Mouse (Mus musculus): ENCODE measurements around the gene Map3k5. TPM values are rescaled to one million over a fixed set of nuclear protein-coding genes. Genes with fewer than 3 reads are reported as not detected.
A peak's percentile ranks its signal among the peaks of the same experiment; 100 is the strongest.

The Map3k5 gene
- polyA plus RNA-seq, 1 experiment from 2014 or later: 3.3 TPM

- no peak for ATAC-seq (ENCODE audit: insufficient read depth, low FRiP score, low read depth)
- H3K4me2 ChIP-seq: no peak overlapping the region
- no peaks in the 10 kb centered on the region for H3K9me3 ChIP-seq
- no peak overlapping the region for H3K9ac ChIP-seq
- WGBS: 75% methylated on average over 14 of the region's 14 CpGs
- no peak overlapping the region for H3K4me3 ChIP-seq (replicated peaks)
- H3K27ac ChIP-seq: no peak overlapping the region
- no peaks in the 10 kb centered on the region for H3K27me3 ChIP-seq (replicated peaks)
- H3K36me3 ChIP-seq: no peaks in the 10 kb centered on the region
- H3K4me1 ChIP-seq: no peaks in the 10 kb centered on the region
Measured at GRCm38 (mm10) chr10:20070576-20071109, 136.4 kb downstream of the Map3k5 start.

GRCm38 (mm10) chr10:20071716-20072115 lies 137.4 kb downstream of the Map3k5 start:
- Histone ChIP-seq H3K9ac (no peak overlapping the region), H3K27ac (no peak overlapping the region)
- ATAC-seq (ENCODE audit: insufficient read depth, low FRiP score, low read depth): no peak

GRCm38 (mm10) chr10:20073236-20073893 lies 139.1 kb downstream of the Map3k5 start:
- H3K9me3 ChIP-seq: no peaks in the 10 kb centered on the region
- H3K4me3 ChIP-seq (replicated peaks): no peak overlapping the region
- no peak overlapping the region for H3K9ac ChIP-seq
- H3K27me3 ChIP-seq (replicated peaks): no peaks in the 10 kb centered on the region
- no peak overlapping the region for H3K4me2 ChIP-seq
- 65% methylated on average over 7 of the region's 7 CpGs for WGBS
- ATAC-seq (ENCODE audit: insufficient read depth, low FRiP score, low read depth): peak; percentile 53
- no peaks in the 10 kb centered on the region for H3K36me3 ChIP-seq
- H3K27ac ChIP-seq: no peak overlapping the region
- no peaks in the 10 kb centered on the region for H3K4me1 ChIP-seq

More at GRCm38 (mm10) chr10:20071716-20072115, 137.4 kb downstream of the Map3k5 start:
- Histone ChIP-seq H3K4me2 (no peak overlapping the region), H3K4me3 (replicated peaks) (no peak overlapping the region), H3K4me1 (no peaks in the 10 kb centered on the region), H3K36me3 (no peaks in the 10 kb centered on the region), H3K27me3 (replicated peaks) (no peaks in the 10 kb centered on the region), H3K9me3 (no peaks in the 10 kb centered on the region)
- 84% methylated on average over 6 of the region's 6 CpGs for WGBS

- no peaks in the 10 kb centered on the region for H3K36me3 ChIP-seq
- no peaks in the 10 kb centered on the region for H3K27me3 ChIP-seq (replicated peaks)
- no peaks in the 10 kb centered on the region for H3K4me1 ChIP-seq
- 0 out of 2 replicates have a peak overlapping the region, but pooled peaks have one; percentile 46 for H3K27ac ChIP-seq
- 76% methylated on average over 13 of the region's 13 CpGs for WGBS
- no peak overlapping the region for H3K9ac ChIP-seq
- H3K4me3 ChIP-seq (replicated peaks): no peak overlapping the region
- H3K4me2 ChIP-seq: no peak overlapping the region
- no peaks in the 10 kb centered on the region for H3K9me3 ChIP-seq
- no peak for ATAC-seq (ENCODE audit: insufficient read depth, low FRiP score, low read depth)
Measured at GRCm38 (mm10) chr10:20076541-20077469, 142.5 kb downstream of the Map3k5 start.

- no peak overlapping the region for H3K9ac ChIP-seq
- no peak for ATAC-seq (ENCODE audit: insufficient read depth, low FRiP score, low read depth)
- H3K36me3 ChIP-seq: no peaks in the 10 kb centered on the region
- H3K4me3 ChIP-seq (replicated peaks): no peak overlapping the region
- 96% methylated on average over 2 of the region's 2 CpGs for WGBS
- H3K27ac ChIP-seq: no peak overlapping the region
- no peaks in the 10 kb centered on the region for H3K4me1 ChIP-seq
- H3K27me3 ChIP-seq (replicated peaks): no peaks in the 10 kb centered on the region
- H3K9me3 ChIP-seq: no peaks in the 10 kb centered on the region
- no peak overlapping the region for H3K4me2 ChIP-seq
Measured at GRCm38 (mm10) chr10:20078350-20078749, 144.1 kb downstream of the Map3k5 start.

- Histone ChIP-seq H3K27me3 (replicated peaks) (no peaks in the 10 kb centered on the region), H3K9me3 (no peaks in the 10 kb centered on the region), H3K4me2 (no peak overlapping the region), H3K9ac (no peak overlapping the region), H3K27ac (no peak overlapping the region), H3K36me3 (no peaks in the 10 kb centered on the region), H3K4me3 (replicated peaks) (no peak overlapping the region), H3K4me1 (no peaks in the 10 kb centered on the region)
- 61% methylated on average over 2 of the region's 2 CpGs for WGBS
- no peak for ATAC-seq (ENCODE audit: insufficient read depth, low FRiP score, low read depth)
Measured at GRCm38 (mm10) chr10:20087841-20088240, 153.6 kb downstream of the Map3k5 start.

GRCm38 (mm10) chr10:20089026-20089425 lies 154.8 kb downstream of the Map3k5 start:
- no peak overlapping the region for H3K4me2 ChIP-seq
- no peak overlapping the region for H3K9ac ChIP-seq
- H3K27ac ChIP-seq: no peak overlapping the region
- no peaks in the 10 kb centered on the region for H3K9me3 ChIP-seq
- WGBS: 47% methylated on average over 3 of the region's 3 CpGs
- H3K36me3 ChIP-seq: no peaks in the 10 kb centered on the region
- H3K4me1 ChIP-seq: no peaks in the 10 kb centered on the region
- no peaks in the 10 kb centered on the region for H3K27me3 ChIP-seq (replicated peaks)
- ATAC-seq (ENCODE audit: insufficient read depth, low FRiP score, low read depth): no peak
- no peak overlapping the region for H3K4me3 ChIP-seq (replicated peaks)

GRCm38 (mm10) chr10:20090171-20090570 lies 155.9 kb downstream of the Map3k5 start:
- ATAC-seq (ENCODE audit: insufficient read depth, low FRiP score, low read depth): no peak
- Histone ChIP-seq H3K4me2 (no peak overlapping the region), H3K9me3 (no peaks in the 10 kb centered on the region), H3K27ac (no peak overlapping the region), H3K27me3 (replicated peaks) (no peaks in the 10 kb centered on the region), H3K4me3 (replicated peaks) (no peak overlapping the region), H3K36me3 (no peaks in the 10 kb centered on the region), H3K4me1 (no peaks in the 10 kb centered on the region), H3K9ac (no peak overlapping the region)
- WGBS: 93% methylated on average over 11 of the region's 11 CpGs

- no peak for ATAC-seq (ENCODE audit: insufficient read depth, low FRiP score, low read depth)
- H3K27me3 ChIP-seq (replicated peaks): no peaks in the 10 kb centered on the region
- H3K9me3 ChIP-seq: no peaks in the 10 kb centered on the region
- H3K9ac ChIP-seq: no peak overlapping the region
- no peak overlapping the region for H3K27ac ChIP-seq
- H3K36me3 ChIP-seq: no peaks in the 10 kb centered on the region
- H3K4me3 ChIP-seq (replicated peaks): no peak overlapping the region
- no peak overlapping the region for H3K4me2 ChIP-seq
- WGBS: 91% methylated on average over 2 of the region's 2 CpGs
- H3K4me1 ChIP-seq: no peaks in the 10 kb centered on the region
Measured at GRCm38 (mm10) chr10:20091416-20091815, 157.1 kb downstream of the Map3k5 start.

- H3K9me3 ChIP-seq: no peaks in the 10 kb centered on the region
- H3K36me3 ChIP-seq: no peaks in the 10 kb centered on the region
- H3K27ac ChIP-seq: no peak overlapping the region
- 78% methylated on average over 3 of the region's 3 CpGs for WGBS
- no peaks in the 10 kb centered on the region for H3K27me3 ChIP-seq (replicated peaks)
- H3K4me3 ChIP-seq (replicated peaks): no peak overlapping the region
- no peak for ATAC-seq (ENCODE audit: insufficient read depth, low FRiP score, low read depth)
- no peak overlapping the region for H3K9ac ChIP-seq
- no peak overlapping the region for H3K4me2 ChIP-seq
- no peaks in the 10 kb centered on the region for H3K4me1 ChIP-seq
Measured at GRCm38 (mm10) chr10:20092371-20092770, 158.1 kb downstream of the Map3k5 start.

GRCm38 (mm10) chr10:20101456-20101855 lies 167.2 kb downstream of the Map3k5 start:
- Histone ChIP-seq H3K9me3 (no peaks in the 10 kb centered on the region), H3K36me3 (no peaks in the 10 kb centered on the region), H3K4me2 (no peak overlapping the region), H3K9ac (no peak overlapping the region), H3K4me3 (replicated peaks) (no peak overlapping the region), H3K4me1 (no peaks in the 10 kb centered on the region; the same call in 1 of the 2 replicates), H3K27ac (no peak overlapping the region), H3K27me3 (replicated peaks) (no peaks in the 10 kb centered on the region)
- no peak for ATAC-seq (ENCODE audit: insufficient read depth, low FRiP score, low read depth)
- 86% methylated on average over 6 of the region's 6 CpGs for WGBS
